Mouse (Mus musculus): ENCODE results near the gene Tmem235. TPM values are rescaled to one million over a fixed set of nuclear protein-coding genes. Genes with fewer than 3 reads are reported as not detected.

Gene Tmem235
- total RNA-seq, 1 experiment, result 0.36 TPM

- H3K27ac ChIP-seq (ENCODE audit: insufficient read depth, low read depth, low read length, poor library complexity, severe bottlenecking), result no peak overlapping the region
- TF ChIP-seq ZC3H11A (IDR thresholded peaks at IDR 0.05; ENCODE audit: borderline replicate concordance, low read depth, low read length) (0 out of 2 replicates have a peak, but pooled peaks have one; percentile 32), MAFK (IDR thresholded peaks at IDR 0.05; ENCODE audit: insufficient read depth, low read depth, low read length) (no peak), HCFC1 (IDR thresholded peaks at IDR 0.05; ENCODE audit: borderline replicate concordance, insufficient read depth, low read length) (no peak)
Measured at GRCm38 (mm10) chr11:117863174-117863856, 2.8 kb downstream of the Tmem235 start.

GRCm38 (mm10) chr11:117864805-117865204 lies 4.3 kb downstream of the Tmem235 start:
- no peak for DNase-seq (ENCODE audit: low read depth, low spot score)
- Histone ChIP-seq H3K9me3 (ENCODE audit: control insufficient read depth, insufficient read depth, low read depth, low read length) (no peaks in the 10 kb centered on the region), H3K4me1 (ENCODE audit: control insufficient read depth in 2 of 2, insufficient read depth in 2 of 2, low read length in 2 of 2, poor library complexity in 1 of 2) (peaks cover 8 to 31% of the 10 kb centered on the region in 2 experiments; a peak in 3 of 4 replicates), H3K9ac (ENCODE audit: insufficient read depth, low read depth, low read length, poor library complexity, severe bottlenecking) (no peak overlapping the region), H3K27ac (ENCODE audit: insufficient read depth, low read depth, low read length, poor library complexity, severe bottlenecking) (no peak overlapping the region), H3K4me3 (ENCODE audit: insufficient read depth in 1 of 2, low read depth in 1 of 2, low read length in 2 of 2, poor library complexity in 1 of 2, severe bottlenecking in 1 of 2) (no peak overlapping the region), H3K36me3 (ENCODE audit: control insufficient read depth, insufficient read depth, low read length, poor library complexity, severe bottlenecking) (no peaks in the 10 kb centered on the region)
- in situ Hi-C loops (cut with MboI; ENCODE audit: low sequenced_read_pairs in 2 of 2, unreplicated experiment in 2 of 2), result loop anchor here in 1 of 2 experiments (25.0 kb wide), 1 partner anchor 372 kb away; the partner anchor contains the start of gene Cyth1
- TF ChIP-seq HCFC1 (IDR thresholded peaks at IDR 0.05; ENCODE audit: borderline replicate concordance, insufficient read depth, low read length) (no peak), ZC3H11A (IDR thresholded peaks at IDR 0.05; ENCODE audit: borderline replicate concordance, low read depth, low read length) (no peak), ZNF384 (IDR thresholded peaks at IDR 0.05; ENCODE audit: low read depth, low read length) (no peak), CHD2 (IDR thresholded peaks at IDR 0.05; ENCODE audit: low read depth, low read length) (no peak), MAFK (IDR thresholded peaks at IDR 0.05; ENCODE audit: insufficient read depth, low read depth, low read length) (no peak)

More at GRCm38 (mm10) chr11:117863174-117863856, 2.8 kb downstream of the Tmem235 start:
- peaks cover 5% of the 10 kb centered on the region; the same call in 1 of the 2 replicates for H3K36me3 ChIP-seq (ENCODE audit: control insufficient read depth, insufficient read depth, low read length, poor library complexity, severe bottlenecking)
- H3K4me1 ChIP-seq (ENCODE audit: control insufficient read depth in 2 of 2, insufficient read depth in 2 of 2, low read length in 2 of 2, poor library complexity in 1 of 2), result peaks cover 12 to 39% of the 10 kb centered on the region in 2 experiments; a peak in 3 of 4 replicates
- no peak overlapping the region for H3K4me3 ChIP-seq (ENCODE audit: insufficient read depth in 1 of 2, low read depth in 1 of 2, low read length in 2 of 2, poor library complexity in 1 of 2, severe bottlenecking in 1 of 2)
- no peak for DNase-seq (ENCODE audit: low read depth, low spot score)
- in situ Hi-C loops (cut with MboI; ENCODE audit: low sequenced_read_pairs in 2 of 2, unreplicated experiment in 2 of 2), result loop anchor here in 1 of 2 experiments (25.0 kb wide), 1 partner anchor 374 kb away; the partner anchor contains the start of gene Cyth1
- no peak overlapping the region for H3K9ac ChIP-seq (ENCODE audit: insufficient read depth, low read depth, low read length, poor library complexity, severe bottlenecking)
- no peaks in the 10 kb centered on the region for H3K9me3 ChIP-seq (ENCODE audit: control insufficient read depth, insufficient read depth, low read depth, low read length)

- no peak overlapping the region for H3K27ac ChIP-seq (ENCODE audit: insufficient read depth, low read depth, low read length, poor library complexity, severe bottlenecking)
- H3K9me3 ChIP-seq (ENCODE audit: control insufficient read depth, insufficient read depth, low read depth, low read length), result no peaks in the 10 kb centered on the region
- H3K4me3 ChIP-seq (ENCODE audit: insufficient read depth in 1 of 2, low read depth in 1 of 2, low read length in 2 of 2, poor library complexity in 1 of 2, severe bottlenecking in 1 of 2), result no peak overlapping the region
- TF ChIP-seq CHD2 (IDR thresholded peaks at IDR 0.05; ENCODE audit: low read depth, low read length), result no peak
- TF ChIP-seq HCFC1 (IDR thresholded peaks at IDR 0.05; ENCODE audit: borderline replicate concordance, insufficient read depth, low read length), result no peak
- no peak for TF ChIP-seq MAFK (IDR thresholded peaks at IDR 0.05; ENCODE audit: insufficient read depth, low read depth, low read length)
- no peak for TF ChIP-seq ZNF384 (IDR thresholded peaks at IDR 0.05; ENCODE audit: low read depth, low read length)
- TF ChIP-seq ZC3H11A (IDR thresholded peaks at IDR 0.05; ENCODE audit: borderline replicate concordance, low read depth, low read length), result no peak
- no peaks in the 10 kb centered on the region for H3K36me3 ChIP-seq (ENCODE audit: control insufficient read depth, insufficient read depth, low read length, poor library complexity, severe bottlenecking)
- H3K4me1 ChIP-seq (ENCODE audit: control insufficient read depth in 2 of 2, insufficient read depth in 2 of 2, low read length in 2 of 2, poor library complexity in 1 of 2), result peaks cover 6 to 24% of the 10 kb centered on the region in 2 experiments; a peak in 3 of 4 replicates
- in situ Hi-C loops (cut with MboI; ENCODE audit: low sequenced_read_pairs in 2 of 2, unreplicated experiment in 2 of 2), result loop anchor here in 1 of 2 experiments (25.0 kb wide), 1 partner anchor 371 kb away; the partner anchor contains the start of gene Cyth1
- no peak overlapping the region for H3K9ac ChIP-seq (ENCODE audit: insufficient read depth, low read depth, low read length, poor library complexity, severe bottlenecking)
- no peak for DNase-seq (ENCODE audit: low read depth, low spot score)
Measured at GRCm38 (mm10) chr11:117865988-117866387, 5.4 kb downstream of the Tmem235 start.

DNA sequence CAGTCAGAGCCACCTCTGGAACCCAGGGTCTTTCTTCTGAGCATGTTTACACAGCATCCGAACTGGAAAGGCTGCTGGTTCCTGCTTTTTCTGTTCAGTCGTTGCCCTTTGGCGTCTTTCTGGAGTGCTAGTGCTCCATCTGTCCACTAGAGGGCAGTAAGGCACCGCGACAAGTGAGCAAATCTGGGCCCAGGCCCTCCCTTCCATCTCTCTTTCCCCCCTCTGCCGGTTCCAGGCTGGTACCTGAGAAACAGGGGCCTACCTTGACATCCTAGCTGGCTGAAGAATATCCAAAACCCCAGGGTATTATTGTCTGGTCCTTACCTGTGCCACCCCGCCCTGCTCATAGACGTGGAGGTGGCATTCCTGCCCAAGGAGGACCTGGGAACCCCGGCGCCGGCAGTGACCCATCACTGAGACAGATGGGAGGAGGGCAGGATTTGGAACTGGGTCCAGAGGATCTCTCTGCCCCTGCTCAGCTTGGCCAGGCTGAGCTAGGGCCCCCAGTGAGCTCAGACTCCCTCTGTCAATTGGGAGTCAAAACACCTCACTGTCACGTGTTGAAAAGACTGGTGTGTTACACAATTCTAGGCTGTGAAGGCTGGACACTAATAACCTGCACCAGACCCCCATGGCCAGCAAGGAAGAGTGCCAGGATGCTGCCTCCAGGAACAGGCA lies 10.3 kb downstream of the Tmem235 start:
- H3K27ac ChIP-seq (ENCODE audit: insufficient read depth, low read depth, low read length, poor library complexity, severe bottlenecking), result no peak overlapping the region

More for the DNA sequence above, 10.3 kb downstream of the Tmem235 start:
- peak; percentile 86 for DNase-seq (ENCODE audit: low read depth, low spot score)
- TF ChIP-seq CHD2 (IDR thresholded peaks at IDR 0.05; ENCODE audit: low read depth, low read length) (no peak), ZC3H11A (IDR thresholded peaks at IDR 0.05; ENCODE audit: borderline replicate concordance, low read depth, low read length) (peak; percentile 97), HCFC1 (IDR thresholded peaks at IDR 0.05; ENCODE audit: borderline replicate concordance, insufficient read depth, low read length) (peak; percentile 39; the same call in 1 of the 2 replicates)
- H3K9me3 ChIP-seq (ENCODE audit: control insufficient read depth, insufficient read depth, low read depth, low read length), result no peaks in the 10 kb centered on the region
- no peaks in the 10 kb centered on the region for H3K36me3 ChIP-seq (ENCODE audit: control insufficient read depth, insufficient read depth, low read length, poor library complexity, severe bottlenecking)
- H3K4me3 ChIP-seq (ENCODE audit: insufficient read depth in 1 of 2, low read depth in 1 of 2, low read length in 2 of 2, poor library complexity in 1 of 2, severe bottlenecking in 1 of 2), result peak overlapping the region; percentile 18 to 54; a peak in 3 of 4 replicates
- in situ Hi-C loops (cut with MboI; ENCODE audit: low sequenced_read_pairs in 2 of 2, unreplicated experiment in 2 of 2), result loop anchor here in 1 of 2 experiments (5.0 to 25.0 kb wide), 2 partner anchors 211 to 366 kb away; partner anchors contain the start of gene Cyth1
- H3K4me1 ChIP-seq (ENCODE audit: control insufficient read depth in 2 of 2, insufficient read depth in 2 of 2, low read length in 2 of 2, poor library complexity in 1 of 2), result peaks cover 8 to 22% of the 10 kb centered on the region in 2 experiments; a peak in 3 of 4 replicates
- peak overlapping the region; percentile 58; the same call in 1 of the 2 replicates for H3K9ac ChIP-seq (ENCODE audit: insufficient read depth, low read depth, low read length, poor library complexity, severe bottlenecking)

Measured in ES-E14 (cell line).